Mouse (Mus musculus) heart, adult 2 months (tissue): ENCODE measurements around the gene Zdhhc16. TPM values are rescaled to one million over a fixed set of nuclear protein-coding genes. Genes with fewer than 3 reads are reported as not detected.

Source experiments
- DNase-seq, 2 experiments: peaks; one replicate each; pipeline ENCODE4 v3.0.0; 2021
- H3K27ac ChIP-seq: fragments of 200-600 bp; 2 replicates; pipeline ENCODE4 v1.8.1; 2022
- H3K27me3 ChIP-seq: fragments of 200-500 bp; 2 replicates; pipeline ENCODE4 v1.6.1; 2012; ENCODE audit warnings: mild to moderate bottlenecking, low read length, inconsistent platforms, mixed read lengths; ENCODE audit not compliant: control insufficient read depth, insufficient read depth
- H3K36me3 ChIP-seq: fragments of 200-500 bp; 2 replicates; pipeline ENCODE4 v1.6.1; 2012; ENCODE audit warnings: low read length, inconsistent platforms; ENCODE audit not compliant: control insufficient read depth, insufficient read depth
- H3K4me1 ChIP-seq: fragments of 200-500 bp; 2 replicates; pipeline ENCODE4 v1.6.1; 2011; ENCODE audit warnings: low read length; ENCODE audit not compliant: control insufficient read depth, insufficient read depth
- H3K4me3 ChIP-seq: fragments of 200-600 bp; 2 replicates; pipeline ENCODE4 v1.8.1; 2022
- H3K79me2 ChIP-seq: fragments of 200-500 bp; replicated peaks from 2 replicates; pipeline ENCODE4 v1.6.1; 2012; ENCODE audit warnings: mild to moderate bottlenecking, inconsistent platforms, low read length, moderate library complexity, mixed read lengths; ENCODE audit not compliant: control insufficient read depth, insufficient read depth
- H3K9ac ChIP-seq: fragments of 200-500 bp; 2 replicates; pipeline ENCODE4 v1.6.1; 2012; ENCODE audit warnings: low read depth, mild to moderate bottlenecking, control low read depth, inconsistent platforms, low read length, mixed read lengths
- CTCF ChIP-seq: fragments of 200-600 bp; IDR thresholded peaks from 2 replicates; pipeline ENCODE4 v1.8.1; 2022; ENCODE audit warnings: antibody characterized with exemption, mild to moderate bottlenecking, moderate library complexity
- EP300 ChIP-seq: fragments of 200-500 bp; IDR thresholded peaks from 2 replicates; pipeline ENCODE4 v1.6.1; 2011; ENCODE audit warnings: low read depth, low read length, control low read depth; ENCODE audit not compliant: insufficient read depth
- POLR2A ChIP-seq: fragments of 200-500 bp; IDR thresholded peaks from 2 replicates; pipeline ENCODE4 v1.6.1; 2011; ENCODE audit warnings: mild to moderate bottlenecking, low read depth, low read length, control low read depth; ENCODE audit not compliant: insufficient read depth
- WGBS: fragments of 180-500 bp; shearing (Covaris S2); methylation state at CpG from one replicate; pipeline ENCODE4 v1.1.7; 2018; 5-methylcytosine and 5-hydroxymethylcytosine counted together
- intact Hi-C: fragments of 180-260 bp; cut with DNase I; formaldehyde crosslinking; loops from one replicate; pipeline ENCODE4 v1.15.1; 2025
- polyA plus RNA-seq: library from polyadenylated mRNA; depleted of rRNA; stranded (reverse); fragments of >200 nt; gene quantifications from 2 replicates; pipeline ENCODE4 v1.2.3, GENCODE M21; 2012
- total RNA-seq, 2 experiments: library from RNA; stranded (reverse); gene quantifications; 2 replicates each; pipeline ENCODE4 v1.2.3; 2021

The Zdhhc16 gene
- total and polyA plus RNA-seq, 3 experiments, result 12.3 to 40.3 (median 14.6) TPM

DNA sequence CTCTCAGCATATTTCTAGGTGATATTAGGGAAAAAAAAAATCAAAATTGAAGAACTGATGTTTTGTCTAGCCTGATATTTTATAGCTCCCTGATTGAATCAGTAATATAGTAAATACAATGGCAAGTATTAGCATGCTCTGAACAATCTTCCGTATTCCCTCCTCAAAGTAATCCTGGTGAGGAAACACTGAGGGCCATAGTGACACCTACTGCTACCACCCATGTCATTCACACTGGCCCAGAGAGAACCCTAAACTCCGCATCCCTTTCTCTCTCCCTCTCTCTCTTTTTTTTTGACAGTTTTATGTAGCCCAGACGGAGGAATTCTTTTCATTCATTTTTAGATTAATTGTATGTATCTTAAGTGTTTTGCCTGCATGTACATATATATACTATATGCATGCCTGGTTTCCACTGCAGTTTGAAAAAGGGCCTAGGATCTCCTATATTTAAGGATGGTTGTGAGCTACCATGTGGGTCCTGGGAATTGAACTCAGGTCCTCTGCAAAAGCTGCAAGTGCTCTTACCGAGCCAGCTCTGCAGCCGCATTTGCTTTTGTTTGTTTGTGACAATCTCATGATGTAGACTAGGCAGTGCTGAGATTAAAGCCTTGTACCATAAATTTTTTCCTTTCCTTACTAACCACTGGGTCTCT, 12.7 kb upstream of the Zdhhc16 start:
- Histone ChIP-seq H3K79me2 (no peaks in the 10 kb centered on the region), H3K27ac (no peak overlapping the region), H3K36me3 (peaks cover 6% of the 10 kb centered on the region), H3K4me1 (no peaks in the 10 kb centered on the region), H3K4me3 (no peak overlapping the region), H3K9ac (no peak overlapping the region), H3K27me3 (no peaks in the 10 kb centered on the region)
- 85% methylated on average over 5 of the region's 5 CpGs for WGBS
- intact Hi-C loops, result no loop called here
- DNase-seq, result no peak
- TF ChIP-seq EP300 (no peak), POLR2A (no peak), CTCF (no peak)

DNA sequence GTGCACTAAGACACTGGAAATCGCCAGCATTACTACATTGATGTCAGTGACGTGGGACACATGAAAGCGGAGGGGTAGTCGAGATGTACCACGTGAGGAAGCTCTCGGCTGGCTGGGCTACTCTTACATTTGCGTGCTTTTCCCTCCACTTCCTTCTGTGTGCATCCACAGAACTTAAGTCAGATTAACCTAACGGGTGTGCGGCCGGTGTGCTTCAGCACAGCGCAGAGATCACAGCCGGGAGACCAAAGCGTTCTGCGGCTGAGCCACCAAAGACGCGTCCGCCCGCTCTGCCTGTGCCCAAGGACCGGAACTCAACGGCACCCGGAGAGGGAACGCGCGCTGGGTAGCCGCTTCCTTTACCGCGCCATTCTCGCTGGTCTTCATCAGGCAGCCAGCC, 594 bp upstream of the Zdhhc16 start:
- Histone ChIP-seq H3K4me1 (peaks cover 3% of the 10 kb centered on the region), H3K36me3 (no peaks in the 10 kb centered on the region), H3K9ac (peak overlapping the region; percentile 37), H3K79me2 (peaks cover 2% of the 10 kb centered on the region; the same call in 1 of the 2 replicates), H3K27ac (peak overlapping the region; percentile 49), H3K27me3 (no peaks in the 10 kb centered on the region), H3K4me3 (peak overlapping the region; percentile 73)
- intact Hi-C loops, result loop anchor here (1.0 to 10.0 kb wide), 5 partner anchors 20 to 212 kb away; partner anchors contain the start of genes Marveld1, Morn4 and Rrp12
- DNase-seq, result no peak
- TF ChIP-seq CTCF (no peak), POLR2A (no peak), EP300 (no peak)
- under 1% methylated on average over 28 of the region's 28 CpGs for WGBS

DNA sequence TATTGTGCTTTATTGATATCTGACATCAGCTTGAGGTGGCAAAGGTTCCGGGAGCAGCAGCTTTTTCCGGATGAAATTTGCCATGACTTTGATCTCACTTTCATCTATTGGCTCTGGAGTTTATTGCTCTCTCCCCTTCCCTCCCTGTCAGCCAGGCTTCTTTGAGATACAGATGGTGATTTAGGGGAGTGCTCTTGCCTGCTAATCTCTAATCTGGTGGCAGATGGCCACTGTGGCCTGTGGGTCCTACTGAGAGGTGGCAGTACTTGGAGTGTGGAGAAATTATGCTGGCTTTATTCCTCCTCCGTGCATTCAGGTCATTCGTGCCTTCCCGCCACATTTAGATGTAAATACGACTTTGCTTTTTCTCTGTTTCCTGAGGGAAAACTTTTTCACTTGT, 844 bp downstream of the Zdhhc16 start:
- H3K4me1 ChIP-seq, result peaks cover 3% of the 10 kb centered on the region
- WGBS, result 30% methylated on average over 6 of the region's 6 CpGs
- H3K27me3 ChIP-seq, result no peaks in the 10 kb centered on the region
- H3K4me3 ChIP-seq, result peak overlapping the region; percentile 73
- no peak overlapping the region for H3K27ac ChIP-seq
- TF ChIP-seq CTCF (no peak), POLR2A (no peak), EP300 (no peak)
- H3K36me3 ChIP-seq, result no peaks in the 10 kb centered on the region
- peak overlapping the region; percentile 57; the same call in 1 of the 2 replicates for H3K9ac ChIP-seq
- intact Hi-C loops, result loop anchor here (5.0 to 10.0 kb wide), 3 partner anchors 37 to 211 kb away; partner anchors contain the start of genes Marveld1, Morn4 and Rrp12
- peaks cover 2% of the 10 kb centered on the region; the same call in 1 of the 2 replicates for H3K79me2 ChIP-seq
- DNase-seq, result no peak

DNA sequence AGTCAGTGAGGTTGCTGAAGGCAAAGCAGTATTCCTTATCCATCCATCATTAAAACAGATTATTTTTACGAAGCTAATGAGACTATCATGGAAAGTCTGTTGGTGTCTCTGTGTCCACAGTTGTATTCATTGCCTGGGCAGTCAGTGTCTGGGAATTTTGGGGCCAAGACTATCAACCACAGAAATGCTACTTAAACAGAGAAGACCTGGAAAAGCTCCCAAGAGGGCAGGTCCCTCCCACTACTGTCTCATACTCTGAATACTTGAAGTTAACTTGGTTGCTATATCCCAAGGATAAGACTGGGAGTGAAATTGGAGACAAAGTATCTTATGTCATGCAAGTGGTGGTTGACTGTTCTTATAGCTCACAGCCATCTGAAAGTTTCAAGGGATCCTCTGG, 2.6 kb downstream of the Zdhhc16 start:
- TF ChIP-seq CTCF (no peak), EP300 (no peak), POLR2A (no peak)
- intact Hi-C loops, result loop anchor here (10.0 kb wide), 1 partner anchor 209 kb away; the partner anchor contains the start of gene Marveld1
- H3K27me3 ChIP-seq, result no peaks in the 10 kb centered on the region
- H3K79me2 ChIP-seq, result no peaks in the 10 kb centered on the region
- H3K27ac ChIP-seq, result no peak overlapping the region
- no peak overlapping the region for H3K4me3 ChIP-seq
- H3K36me3 ChIP-seq, result no peaks in the 10 kb centered on the region
- DNase-seq, result no peak
- peaks cover 3% of the 10 kb centered on the region for H3K4me1 ChIP-seq
- H3K9ac ChIP-seq, result no peak overlapping the region
- WGBS, result 84% methylated on average over 1 of the region's 1 CpGs

DNA sequence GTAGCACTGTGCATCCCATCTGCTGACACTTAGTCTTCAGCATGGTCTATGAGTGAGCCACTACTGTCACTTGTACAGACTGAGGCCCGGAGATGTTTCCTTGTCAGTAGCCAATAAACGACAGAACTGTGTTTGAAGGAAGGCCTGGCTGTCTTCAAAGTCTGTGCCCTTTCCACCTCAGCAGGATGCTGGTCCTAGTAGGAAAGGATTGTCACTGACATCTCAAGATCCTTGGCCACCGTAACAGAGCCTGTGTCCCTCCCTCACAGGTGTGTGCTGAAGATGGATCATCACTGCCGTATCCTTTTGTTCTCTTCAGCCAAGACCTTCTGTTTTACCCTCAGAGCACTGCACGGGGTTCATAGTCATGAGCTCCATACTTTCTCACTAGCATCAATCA, 5.3 kb downstream of the Zdhhc16 start:
- Histone ChIP-seq H3K4me1 (peaks cover 2% of the 10 kb centered on the region), H3K36me3 (no peaks in the 10 kb centered on the region), H3K27ac (no peak overlapping the region), H3K79me2 (no peaks in the 10 kb centered on the region), H3K9ac (no peak overlapping the region), H3K4me3 (no peak overlapping the region), H3K27me3 (no peaks in the 10 kb centered on the region)
- WGBS, result 90% methylated on average over 5 of the region's 5 CpGs
- DNase-seq, result no peak
- intact Hi-C loops, result loop anchor here (10.0 kb wide), 1 partner anchor 206 kb away; the partner anchor contains the start of gene Marveld1
- no peak for TF ChIP-seq POLR2A
- TF ChIP-seq CTCF, result no peak
- no peak for TF ChIP-seq EP300

DNA sequence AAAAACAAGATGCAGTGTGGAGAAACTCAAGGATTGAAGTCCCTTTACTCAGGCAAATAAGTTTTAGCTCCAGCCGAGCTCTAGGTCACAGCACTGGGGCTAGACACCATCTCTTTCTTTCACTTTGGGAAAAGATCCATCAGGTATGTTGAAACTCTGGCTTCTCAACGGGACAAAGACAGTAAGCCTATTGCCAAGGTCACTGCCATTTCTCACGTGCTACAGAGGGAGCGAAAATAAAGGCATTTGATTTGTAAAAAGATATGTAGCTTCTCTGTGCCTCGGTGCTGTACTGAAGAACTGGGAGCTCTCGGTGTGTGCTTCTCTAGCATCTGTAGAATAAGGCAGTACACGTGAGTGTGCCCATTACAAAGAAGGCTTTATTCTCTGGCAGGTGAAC, 10.6 kb downstream of the Zdhhc16 start:
- TF ChIP-seq POLR2A (no peak), EP300 (no peak), CTCF (no peak)
- H3K4me3 ChIP-seq, result no peak overlapping the region

More for the DNA sequence above, 10.6 kb downstream of the Zdhhc16 start:
- no peaks in the 10 kb centered on the region for H3K27me3 ChIP-seq
- no peak overlapping the region for H3K27ac ChIP-seq
- no peak overlapping the region for H3K9ac ChIP-seq
- H3K4me1 ChIP-seq, result no peaks in the 10 kb centered on the region
- H3K36me3 ChIP-seq, result no peaks in the 10 kb centered on the region; the same call in 1 of the 2 replicates
- 90% methylated on average over 7 of the region's 7 CpGs for WGBS
- DNase-seq, result no peak
- no peaks in the 10 kb centered on the region for H3K79me2 ChIP-seq
- intact Hi-C loops, result no loop called here
